Mouse (Mus musculus): ENCODE results near the gene Lxn. TPM values are rescaled to one million over a fixed set of nuclear protein-coding genes. Genes with fewer than 3 reads are reported as not detected.
A peak's percentile ranks its signal among the peaks of the same experiment; 100 is the strongest.

Lxn gene
- total RNA-seq, 2 experiments from 2014 or later, result 45.2 to 51.7 TPM

- DNase-seq (ENCODE audit: low spot score in 2 of 2), result no peak
Observed at GRCm38 (mm10) chr3:67462578-67462977, 1.1 kb downstream of the Lxn start.

- DNase-seq (ENCODE audit: low spot score in 2 of 2), result no peak
Observed at GRCm38 (mm10) chr3:67462015-67462414, 1.7 kb downstream of the Lxn start.

GRCm38 (mm10) chr3:67459881-67460280, 3.8 kb downstream of the Lxn start:
- no peak for DNase-seq (ENCODE audit: low spot score in 2 of 2)

- no peak for DNase-seq (ENCODE audit: low spot score in 2 of 2)
Observed at GRCm38 (mm10) chr3:67450601-67451210, 13.0 kb downstream of the Lxn start.

GRCm38 (mm10) chr3:67449660-67450059, 14.1 kb downstream of the Lxn start:
- DNase-seq (ENCODE audit: low spot score in 2 of 2), result peak; percentile 25 to 34

GRCm38 (mm10) chr3:67447143-67447542, 16.6 kb downstream of the Lxn start:
- DNase-seq (ENCODE audit: low spot score in 2 of 2), result no peak

- no peak for DNase-seq (ENCODE audit: low spot score in 2 of 2)
Observed at GRCm38 (mm10) chr3:67434011-67434410, 29.7 kb downstream of the Lxn start.

GRCm38 (mm10) chr3:67429999-67430380, 33.7 kb downstream of the Lxn start, which contains the start of gene Gfm1:
Gene Gfm1, plus strand, starts transcription at chr3:67430096.
- peak; percentile 79 to 90 for DNase-seq (ENCODE audit: low spot score in 2 of 2)

- DNase-seq (ENCODE audit: low spot score in 2 of 2), result no peak
Observed at GRCm38 (mm10) chr3:67429338-67429998, 34.3 kb downstream of the Lxn start.

Other genes starting within 250 kb of the Lxn start
- gene Mlf1, start 89.8 kb downstream of the Lxn start, total RNA-seq (2021), result 1 to 10 TPM; 1.0 to 3.8 TPM
- gene Gm17402, start 88.8 kb downstream of the Lxn start, total RNA-seq (2021), result not detected
- gene Gfm1, start 33.8 kb downstream of the Lxn start, total RNA-seq (2021), result 10 to 100 TPM; 52.8 to 55.3 TPM
- gene Rarres1, start 51.6 kb upstream of the Lxn start, total RNA-seq (2021), result 1 to 10 TPM; 2.0 to 2.1 TPM
- 10 to 100 TPM; 45.7 to 50.1 TPM for gene Mfsd1, start 118.8 kb upstream of the Lxn start, total RNA-seq (2021)

Data from layer of hippocampus, postnatal 14 days (tissue).